Mouse (Mus musculus) midbrain, embryonic 11.5 days (tissue): Measurements from ENCODE around the gene Orai2. TPM values are rescaled to one million over a fixed set of nuclear protein-coding genes. Genes with fewer than 3 reads are reported as not detected.
"Not testable (repeated sequence)": the region's sequence is repeated elsewhere in the genome, so short reads cannot be mapped to it uniquely, and the experiment has no call there.

Experiments
- ATAC-seq: fragments of 200-750 bp; cut with Nextera tagmentation; 2 replicates; pipeline ENCODE4 v1.8.0; 2017; ENCODE audit warnings: moderate TSS enrichment, moderate library complexity; ENCODE audit not compliant: low FRiP score
- DNase-seq: peaks from one replicate; pipeline ENCODE4 v3.0.0; 2015; ENCODE audit warnings: low spot score; ENCODE audit errors: missing footprints
- H3K27ac ChIP-seq: fragments of 300-500 bp; sonication (generic); 2 replicates; pipeline ENCODE4 v1.5.1; 2014; ENCODE audit warnings: low read depth, low read length
- H3K27me3 ChIP-seq: fragments of 300-500 bp; sonication (generic); 2 replicates; pipeline ENCODE4 v1.6.1; 2014; ENCODE audit warnings: mild to moderate bottlenecking, low read length, moderate library complexity, mixed read lengths; ENCODE audit not compliant: control insufficient read depth, insufficient read depth
- H3K36me3 ChIP-seq: fragments of 300-500 bp; sonication (generic); 2 replicates; pipeline ENCODE4 v1.6.1; 2014; ENCODE audit warnings: mild to moderate bottlenecking, low read length, moderate library complexity, mixed read lengths; ENCODE audit not compliant: control insufficient read depth, insufficient read depth
- H3K4me1 ChIP-seq: fragments of 300-500 bp; sonication (generic); 2 replicates; pipeline ENCODE4 v1.6.1; 2014; ENCODE audit warnings: low read length; ENCODE audit not compliant: control insufficient read depth, insufficient read depth
- H3K4me2 ChIP-seq: fragments of 300-500 bp; sonication (generic); 2 replicates; pipeline ENCODE4 v1.6.1; 2014; ENCODE audit warnings: mild to moderate bottlenecking, moderate library complexity
- H3K4me3 ChIP-seq: fragments of 300-500 bp; sonication (generic); 2 replicates; pipeline ENCODE4 v1.5.1; 2014; ENCODE audit warnings: low read depth, low read length
- H3K9ac ChIP-seq: fragments of 300-500 bp; sonication (generic); 2 replicates; pipeline ENCODE4 v1.6.1; 2014; ENCODE audit warnings: low read length
- H3K9me3 ChIP-seq: fragments of 300-500 bp; sonication (generic); 2 replicates; pipeline ENCODE4 v1.6.1; 2016; ENCODE audit warnings: low read length; ENCODE audit not compliant: control insufficient read depth
- WGBS: fragments of 180-500 bp; shearing (Covaris S2); extraction: QIAGEN DNeasy Blood & Tissue Kit; methylation state at CpG from one replicate; pipeline ENCODE4 v1.1.7; 2014; 5-methylcytosine and 5-hydroxymethylcytosine counted together
- polyA plus RNA-seq: library from polyadenylated mRNA; unstranded; fragments of >200 nt; fragmentation: Nextera tagmentation; extraction: Ambion mirVana; gene quantifications from 2 replicates; pipeline ENCODE4 v1.2.1, GENCODE M21; 2014

Orai2 gene
- polyA plus RNA-seq, 1 experiment from 2014 or later = 8.5 TPM

GRCm38 (mm10) chr5:136211341-136212102, 41.0 kb upstream of the Orai2 start:
- not testable (repeated sequence) for H3K9me3 ChIP-seq, H3K36me3 ChIP-seq, H3K4me2 ChIP-seq, H3K27me3 ChIP-seq, H3K4me1 ChIP-seq, H3K27ac ChIP-seq, ATAC-seq, H3K4me3 ChIP-seq, H3K9ac ChIP-seq
- peak; percentile 17 for DNase-seq
- WGBS = 90% methylated on average over 14 of the region's 14 CpGs

- no peak overlapping the region for H3K4me2 ChIP-seq
- H3K36me3 ChIP-seq = no peaks in the 10 kb centered on the region
- DNase-seq = no peak
- H3K9me3 ChIP-seq = no peaks in the 10 kb centered on the region
- no peak overlapping the region for H3K9ac ChIP-seq
- no peak overlapping the region for H3K4me3 ChIP-seq
- no peak for ATAC-seq
- H3K4me1 ChIP-seq = no peaks in the 10 kb centered on the region
- no peaks in the 10 kb centered on the region for H3K27me3 ChIP-seq
- whole genome bisulfite sequencing = 74% methylated on average over 5 of the region's 5 CpGs
- no peak overlapping the region for H3K27ac ChIP-seq
These were observed 40.0 kb upstream of the Orai2 start for GRCm38 (mm10) chr5:136210549-136210948.

DNA sequence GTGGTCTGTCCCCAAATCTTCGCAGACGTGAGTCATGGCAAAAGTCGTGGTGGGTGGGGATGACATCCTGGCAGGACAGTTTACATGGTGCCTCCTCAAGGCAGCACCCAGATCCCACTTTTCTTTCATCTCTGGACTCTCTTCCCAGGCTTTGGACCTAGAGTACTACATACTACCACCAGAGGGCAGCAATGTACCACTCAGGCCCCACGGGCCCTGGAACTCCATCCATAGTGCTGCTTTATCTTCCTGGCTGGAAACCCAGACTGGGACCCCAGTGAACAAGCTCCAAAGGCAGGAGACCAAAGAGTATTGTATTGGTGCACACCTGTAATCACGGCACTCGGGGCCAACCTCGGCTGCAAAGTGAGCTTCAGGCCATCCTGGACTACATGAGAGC, 31.3 kb upstream of the Orai2 start:
- 31% methylated on average over 7 of the region's 7 CpGs for WGBS
- Histone ChIP-seq H3K9me3 (no peaks in the 10 kb centered on the region), H3K27me3 (no peaks in the 10 kb centered on the region), H3K4me3 (no peak overlapping the region), H3K4me2 (no peak overlapping the region), H3K27ac (no peak overlapping the region), H3K9ac (no peak overlapping the region), H3K36me3 (no peaks in the 10 kb centered on the region; the same call in 1 of the 2 replicates), H3K4me1 (peaks cover 7% of the 10 kb centered on the region)
- ATAC-seq (peak; percentile 58), DNase-seq (peak; percentile 97)

GRCm38 (mm10) chr5:136199526-136199925, 29.0 kb upstream of the Orai2 start:
- Histone ChIP-seq H3K9ac (peak overlapping the region; percentile 88), H3K27ac (peak overlapping the region; percentile 35; the same call in 1 of the 2 replicates), H3K36me3 (peaks cover 7% of the 10 kb centered on the region; the same call in 1 of the 2 replicates), H3K4me1 (peaks cover 7% of the 10 kb centered on the region), H3K4me3 (peak overlapping the region; percentile 91), H3K27me3 (no peaks in the 10 kb centered on the region), H3K9me3 (no peaks in the 10 kb centered on the region), H3K4me2 (peak overlapping the region; percentile 62)
- peak; percentile 90 for DNase-seq
- no peak for ATAC-seq
- WGBS = 29% methylated on average over 11 of the region's 11 CpGs

- peak; percentile 100 for DNase-seq
- H3K4me1 ChIP-seq = peaks cover 7% of the 10 kb centered on the region
- WGBS = under 1% methylated on average over 62 of the region's 62 CpGs
- H3K27me3 ChIP-seq = no peaks in the 10 kb centered on the region
- H3K9me3 ChIP-seq = no peaks in the 10 kb centered on the region
- H3K9ac ChIP-seq = peak within 1 kb of the TSS; percentile 88
- peak within 1 kb of the TSS; percentile 35; the same call in 1 of the 2 replicates for H3K27ac ChIP-seq
- peaks cover 7% of the 10 kb centered on the region; the same call in 1 of the 2 replicates for H3K36me3 ChIP-seq
- ATAC-seq = peak; percentile 88
- peak within 1 kb of the TSS; percentile 91 for H3K4me3 ChIP-seq
- peak within 1 kb of the TSS; percentile 62 for H3K4me2 ChIP-seq
These were observed 28.2 kb upstream of the Orai2 start, which contains the start of gene Prkrip1 for GRCm38 (mm10) chr5:136198474-136199391. Gene Prkrip1 (minus strand): TSS chr5:136198963.

GRCm38 (mm10) chr5:136191870-136192269, 21.4 kb upstream of the Orai2 start:
- H3K4me2 ChIP-seq = no peak overlapping the region
- no peaks in the 10 kb centered on the region for H3K4me1 ChIP-seq
- H3K9ac ChIP-seq = no peak overlapping the region
- H3K9me3 ChIP-seq = no peaks in the 10 kb centered on the region
- H3K4me3 ChIP-seq = no peak overlapping the region
- DNase-seq (peak; percentile 80), ATAC-seq (no peak)
- WGBS = 88% methylated on average over 7 of the region's 7 CpGs
- peaks cover 12% of the 10 kb centered on the region; the same call in 1 of the 2 replicates for H3K36me3 ChIP-seq
- H3K27ac ChIP-seq = no peak overlapping the region
- no peaks in the 10 kb centered on the region for H3K27me3 ChIP-seq

DNA sequence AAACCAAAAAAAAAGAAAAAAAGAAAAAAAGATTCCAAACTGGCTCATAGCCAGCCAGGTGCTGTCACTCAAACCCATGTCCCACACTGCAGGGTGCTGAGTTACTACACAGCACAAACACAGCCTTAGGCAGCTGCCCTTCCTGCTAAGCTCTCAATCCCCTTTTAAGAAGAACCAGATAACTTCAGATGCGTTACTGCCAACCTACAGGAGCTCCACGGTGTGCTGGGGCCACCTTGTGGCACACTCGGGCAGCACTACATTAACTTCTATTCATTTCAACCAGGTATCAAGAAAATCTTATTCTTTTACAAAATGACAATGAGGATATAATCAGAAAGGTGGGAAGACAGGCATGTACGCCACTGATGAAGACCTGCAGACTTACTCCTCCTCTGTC, 16.2 kb upstream of the Orai2 start:
- peak; percentile 81 for DNase-seq
- H3K4me3 ChIP-seq = no peak overlapping the region
- ATAC-seq = no peak
- H3K27ac ChIP-seq = no peak overlapping the region
- no peaks in the 10 kb centered on the region for H3K4me1 ChIP-seq
- H3K27me3 ChIP-seq = no peaks in the 10 kb centered on the region
- WGBS = 49% methylated on average over 4 of the region's 4 CpGs
- no peak overlapping the region for H3K4me2 ChIP-seq
- no peaks in the 10 kb centered on the region for H3K9me3 ChIP-seq
- peaks cover 5% of the 10 kb centered on the region for H3K36me3 ChIP-seq
- no peak overlapping the region for H3K9ac ChIP-seq

- 93% methylated on average over 7 of the region's 7 CpGs for WGBS
- no peaks in the 10 kb centered on the region for H3K27me3 ChIP-seq
These were observed 13.3 kb upstream of the Orai2 start for GRCm38 (mm10) chr5:136183766-136184165.

GRCm38 (mm10) chr5:136182830-136183229, 12.3 kb upstream of the Orai2 start:
- Histone ChIP-seq H3K4me3 (no peak overlapping the region), H3K27ac (no peak overlapping the region), H3K9me3 (no peaks in the 10 kb centered on the region), H3K4me2 (no peak overlapping the region), H3K4me1 (no peaks in the 10 kb centered on the region), H3K27me3 (no peaks in the 10 kb centered on the region), H3K9ac (no peak overlapping the region), H3K36me3 (peaks cover 8% of the 10 kb centered on the region)
- DNase-seq = peak; percentile 75
- ATAC-seq = no peak
- WGBS = 94% methylated on average over 4 of the region's 4 CpGs

More at GRCm38 (mm10) chr5:136183766-136184165, 13.3 kb upstream of the Orai2 start:
- ATAC-seq (no peak), DNase-seq (peak; percentile 37)
- Histone ChIP-seq H3K9ac (no peak overlapping the region), H3K4me1 (no peaks in the 10 kb centered on the region), H3K4me3 (no peak overlapping the region), H3K4me2 (no peak overlapping the region), H3K36me3 (peaks cover 11% of the 10 kb centered on the region), H3K27ac (no peak overlapping the region), H3K9me3 (no peaks in the 10 kb centered on the region)
